Mouse (Mus musculus) CD4-positive, CD25-positive, alpha-beta regulatory T cell, adult 2 months (primary cell): ENCODE measurements at regions not wholly inside any gene's neighbourhood (a gene's known extent, or its start where the extent isn't known, plus 50 kb on each side); places are given as distances from the start of the nearest gene placed in this dataset.

Experiments used
- DNase-seq: peaks from one replicate; pipeline ENCODE4 v3.0.0-alpha.2; 2012; ENCODE audit warnings: low read depth, low spot score

GRCm38 (mm10) chr10:97376376-97376775 is 103.0 kb upstream of the Dcn start:
- DNase-seq = no peak

- DNase-seq = no peak
Observed at GRCm38 (mm10) chr10:97381586-97381985, 97.8 kb upstream of the Dcn start.

GRCm38 (mm10) chr10:97383881-97384280 is 95.5 kb upstream of the Dcn start:
- DNase-seq = no peak

- no peak for DNase-seq
Observed at GRCm38 (mm10) chr10:97387196-97387876, 92.1 kb upstream of the Dcn start.

GRCm38 (mm10) chr10:97389647-97390590 is 89.5 kb upstream of the Dcn start:
- DNase-seq = no peak

GRCm38 (mm10) chr10:97397062-97397771 is 82.2 kb upstream of the Dcn start:
- no peak for DNase-seq

GRCm38 (mm10) chr10:97397896-97398295 is 81.5 kb upstream of the Dcn start:
- DNase-seq = no peak

GRCm38 (mm10) chr10:97402524-97402923 is 76.9 kb upstream of the Dcn start:
- no peak for DNase-seq

GRCm38 (mm10) chr10:97404076-97404787 is 75.2 kb upstream of the Dcn start:
- no peak for DNase-seq

- DNase-seq = no peak
Observed at GRCm38 (mm10) chr10:97409181-97409581, 70.2 kb upstream of the Dcn start.

- DNase-seq = no peak
Observed at GRCm38 (mm10) chr10:97409909-97410308, 69.5 kb upstream of the Dcn start.

- no peak for DNase-seq
Observed at GRCm38 (mm10) chr10:97422579-97422978, 56.8 kb upstream of the Dcn start.

GRCm38 (mm10) chr10:97423039-97423700 is 56.2 kb upstream of the Dcn start:
- no peak for DNase-seq
